Mouse (Mus musculus): ENCODE results near the gene Mad1l1. TPM values are rescaled to one million over a fixed set of nuclear protein-coding genes. Genes with fewer than 3 reads are reported as not detected.

Gene Mad1l1
- polyA plus RNA-seq, 1 experiment from 2014 or later = 57.9 TPM

- Histone ChIP-seq H3K27me3 (ENCODE audit: low read depth, poor library complexity, severe bottlenecking) (no peaks in the 10 kb centered on the region), H3K9me3 (replicated peaks) (no peaks in the 10 kb centered on the region), H3K4me3 (no peak overlapping the region), H3K36me3 (no peaks in the 10 kb centered on the region), H3K27ac (replicated peaks) (peak overlapping the region; percentile 6; the same call in 1 of the 2 replicates), H3K4me1 (peaks cover 46% of the 10 kb centered on the region)
- no peak for DNase-seq (ENCODE audit: low spot score)
- WGBS = 88% methylated on average over 14 of the region's 14 CpGs
Measured at GRCm38 (mm10) chr5:140174814-140175490, 146.4 kb downstream of the Mad1l1 start.

- 21% methylated on average over 3 of the region's 3 CpGs for whole genome bisulfite sequencing
- Histone ChIP-seq H3K36me3 (no peaks in the 10 kb centered on the region), H3K27me3 (ENCODE audit: low read depth, poor library complexity, severe bottlenecking) (no peaks in the 10 kb centered on the region), H3K9me3 (replicated peaks) (no peaks in the 10 kb centered on the region), H3K4me1 (peaks cover 46% of the 10 kb centered on the region), H3K27ac (replicated peaks) (peak overlapping the region; percentile 6; the same call in 1 of the 2 replicates), H3K4me3 (no peak overlapping the region)
- DNase-seq (ENCODE audit: low spot score) = no peak
Measured at GRCm38 (mm10) chr5:140174066-140174465, 147.3 kb downstream of the Mad1l1 start.

DNA sequence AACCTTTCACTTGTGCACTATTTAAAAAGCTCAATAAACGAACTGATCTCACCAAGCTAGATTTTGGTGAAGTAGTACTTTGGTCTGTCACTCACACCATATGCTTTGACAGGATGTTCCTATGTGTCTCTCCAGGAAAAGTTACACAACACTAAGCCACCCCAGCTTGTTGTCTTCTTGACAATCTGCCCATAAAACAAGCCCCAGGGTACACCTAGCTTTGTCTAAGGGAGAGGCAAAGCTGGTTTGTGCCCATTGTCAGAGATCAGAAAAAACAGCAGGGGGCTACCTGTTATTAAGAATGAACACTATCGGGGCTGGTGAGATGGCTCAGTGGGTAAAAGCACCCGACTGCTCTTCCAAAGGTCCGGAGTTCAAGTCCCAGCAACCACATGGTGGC is 148.2 kb downstream of the Mad1l1 start:
- no peak for DNase-seq (ENCODE audit: low spot score)

DNA sequence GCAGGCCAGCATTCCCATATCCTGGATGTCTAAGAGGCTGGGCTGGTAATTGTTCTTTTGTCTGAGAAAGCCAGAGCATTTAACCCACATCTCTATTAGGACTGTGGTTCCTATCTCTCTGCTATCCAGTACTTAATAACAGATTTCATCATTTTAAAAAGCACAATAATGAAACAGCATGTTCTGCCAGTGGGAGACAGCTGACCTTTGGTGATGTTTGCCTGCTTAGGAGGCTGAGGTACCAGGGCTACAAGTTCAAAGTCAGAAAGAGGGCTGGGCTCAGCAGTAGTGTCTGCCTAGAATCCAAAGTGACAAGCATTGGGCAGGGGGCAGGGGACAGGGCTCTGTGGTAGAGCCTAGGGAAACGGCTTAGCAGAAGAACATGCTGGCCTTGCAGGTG is 149.6 kb downstream of the Mad1l1 start:
- DNase-seq (ENCODE audit: low spot score) = no peak
- no peak overlapping the region for H3K4me3 ChIP-seq
- no peaks in the 10 kb centered on the region for H3K9me3 ChIP-seq (replicated peaks)
- WGBS = 76% methylated on average over 1 of the region's 1 CpGs
- no peaks in the 10 kb centered on the region for H3K36me3 ChIP-seq
- H3K4me1 ChIP-seq = peaks cover 39% of the 10 kb centered on the region
- no peaks in the 10 kb centered on the region for H3K27me3 ChIP-seq (ENCODE audit: low read depth, poor library complexity, severe bottlenecking)
- H3K27ac ChIP-seq (replicated peaks) = no peak overlapping the region

More for the DNA sequence above, 148.2 kb downstream of the Mad1l1 start:
- 85% methylated on average over 4 of the region's 4 CpGs for WGBS
- Histone ChIP-seq H3K4me1 (peaks cover 41% of the 10 kb centered on the region), H3K4me3 (no peak overlapping the region), H3K27me3 (ENCODE audit: low read depth, poor library complexity, severe bottlenecking) (no peaks in the 10 kb centered on the region), H3K36me3 (no peaks in the 10 kb centered on the region), H3K9me3 (replicated peaks) (no peaks in the 10 kb centered on the region), H3K27ac (replicated peaks) (no peak overlapping the region)

GRCm38 (mm10) chr5:140167531-140167930 is 153.8 kb downstream of the Mad1l1 start:
- WGBS = 86% methylated on average over 6 of the region's 6 CpGs
- DNase-seq (ENCODE audit: low spot score) = no peak
- H3K27me3 ChIP-seq (ENCODE audit: low read depth, poor library complexity, severe bottlenecking) = no peaks in the 10 kb centered on the region

DNA sequence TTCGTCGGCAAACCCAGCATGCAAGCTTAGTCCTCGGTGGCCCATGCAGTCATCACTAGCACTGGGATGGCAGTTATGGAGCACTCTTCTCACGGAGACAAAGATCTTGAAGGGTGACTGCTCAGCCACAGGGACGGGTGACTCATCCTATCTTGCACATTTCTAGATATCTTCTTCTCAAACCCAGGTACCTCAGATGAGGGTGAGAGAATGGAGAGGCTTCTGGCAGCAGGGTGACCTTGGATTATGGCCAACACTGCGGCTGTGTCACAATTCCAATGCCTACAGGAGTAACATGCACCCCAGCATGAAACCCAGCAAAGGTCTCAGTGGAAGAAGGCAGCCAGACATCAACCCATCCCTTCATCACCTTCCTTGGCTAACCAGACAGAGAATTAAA is 154.3 kb downstream of the Mad1l1 start:
- no peak overlapping the region for H3K27ac ChIP-seq (replicated peaks)
- no peak for DNase-seq (ENCODE audit: low spot score)
- no peaks in the 10 kb centered on the region for H3K36me3 ChIP-seq
- H3K27me3 ChIP-seq (ENCODE audit: low read depth, poor library complexity, severe bottlenecking) = no peaks in the 10 kb centered on the region
- WGBS = 92% methylated on average over 6 of the region's 6 CpGs
- H3K4me1 ChIP-seq = peaks cover 5% of the 10 kb centered on the region
- H3K4me3 ChIP-seq = no peak overlapping the region
- no peaks in the 10 kb centered on the region for H3K9me3 ChIP-seq (replicated peaks)

More at GRCm38 (mm10) chr5:140167531-140167930, 153.8 kb downstream of the Mad1l1 start:
- H3K4me1 ChIP-seq = peaks cover 9% of the 10 kb centered on the region
- H3K4me3 ChIP-seq = no peak overlapping the region
- no peaks in the 10 kb centered on the region for H3K36me3 ChIP-seq
- no peak overlapping the region for H3K27ac ChIP-seq (replicated peaks)
- H3K9me3 ChIP-seq (replicated peaks) = no peaks in the 10 kb centered on the region

DNA sequence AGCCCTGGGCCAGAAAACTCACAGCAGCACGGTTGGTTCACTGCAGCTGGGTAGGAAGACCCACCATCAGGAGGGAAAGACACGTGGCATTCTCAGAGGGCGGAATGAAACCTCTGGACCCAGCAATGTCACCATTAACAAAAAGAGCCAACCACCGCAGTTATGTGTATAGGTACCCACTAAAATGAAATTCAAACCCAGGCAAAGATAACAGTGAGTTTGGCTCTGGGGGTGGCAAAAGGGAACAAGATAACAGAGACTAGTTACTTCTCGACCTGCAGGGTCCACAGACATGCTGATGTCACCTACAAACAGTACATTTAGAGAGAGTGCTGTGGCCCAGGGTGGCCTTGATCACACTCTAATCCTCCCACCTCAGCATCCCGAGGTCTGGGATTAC is 157.4 kb downstream of the Mad1l1 start:
- Histone ChIP-seq H3K27me3 (ENCODE audit: low read depth, poor library complexity, severe bottlenecking) (no peaks in the 10 kb centered on the region), H3K4me1 (no peaks in the 10 kb centered on the region), H3K9me3 (replicated peaks) (no peaks in the 10 kb centered on the region), H3K27ac (replicated peaks) (no peak overlapping the region), H3K4me3 (no peak overlapping the region), H3K36me3 (no peaks in the 10 kb centered on the region)
- no peak for DNase-seq (ENCODE audit: low spot score)
- WGBS = 81% methylated on average over 6 of the region's 6 CpGs

- no peaks in the 10 kb centered on the region for H3K27me3 ChIP-seq (ENCODE audit: low read depth, poor library complexity, severe bottlenecking)
- H3K9me3 ChIP-seq (replicated peaks) = no peaks in the 10 kb centered on the region
- WGBS = 68% methylated on average over 6 of the region's 6 CpGs
- no peaks in the 10 kb centered on the region for H3K4me1 ChIP-seq
- H3K36me3 ChIP-seq = no peaks in the 10 kb centered on the region
- H3K4me3 ChIP-seq = no peak overlapping the region
- no peak for DNase-seq (ENCODE audit: low spot score)
- no peak overlapping the region for H3K27ac ChIP-seq (replicated peaks)
Measured at GRCm38 (mm10) chr5:140162071-140162845, 159.1 kb downstream of the Mad1l1 start.

GRCm38 (mm10) chr5:140159007-140159406 is 162.3 kb downstream of the Mad1l1 start:
- no peaks in the 10 kb centered on the region for H3K27me3 ChIP-seq (ENCODE audit: low read depth, poor library complexity, severe bottlenecking)
- WGBS = 89% methylated on average over 4 of the region's 4 CpGs
- H3K9me3 ChIP-seq (replicated peaks) = no peaks in the 10 kb centered on the region
- H3K4me3 ChIP-seq = no peak overlapping the region
- no peaks in the 10 kb centered on the region for H3K4me1 ChIP-seq
- H3K36me3 ChIP-seq = no peaks in the 10 kb centered on the region
- no peak for DNase-seq (ENCODE audit: low spot score)
- no peak overlapping the region for H3K27ac ChIP-seq (replicated peaks)

DNA sequence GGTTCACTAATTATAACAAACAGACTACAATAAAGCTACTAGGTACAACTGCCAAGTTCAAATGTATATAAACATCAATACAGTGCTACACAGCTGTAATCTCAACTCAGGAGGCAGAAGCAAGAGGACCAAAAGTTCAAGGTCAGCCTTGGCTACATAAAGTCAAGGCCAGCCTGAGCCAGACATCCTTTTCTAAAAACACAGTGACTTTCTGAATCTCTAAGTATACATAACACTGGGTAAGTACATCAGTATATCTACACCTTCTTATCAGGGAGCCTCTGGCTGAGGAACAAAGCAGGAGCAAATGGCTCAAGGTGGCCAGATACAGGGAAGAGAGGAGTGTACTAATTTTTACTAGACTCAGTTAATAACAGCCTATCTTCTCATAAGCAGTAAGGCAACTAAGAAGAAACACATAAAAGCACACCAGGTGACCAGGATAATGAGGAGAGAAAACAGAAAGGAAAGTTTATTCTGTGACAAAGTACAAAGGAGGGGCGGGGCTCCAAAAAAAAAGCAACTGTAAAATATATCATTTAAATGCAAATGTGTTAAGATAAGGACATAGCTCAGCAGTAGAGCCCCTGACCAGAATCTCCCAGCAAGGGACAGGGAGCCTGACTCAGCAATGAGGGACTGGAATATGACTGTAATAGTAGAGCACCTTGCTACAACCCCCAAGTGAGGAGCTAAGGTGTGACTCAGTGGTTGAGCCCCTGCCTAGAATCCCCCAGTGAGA is 163.3 kb downstream of the Mad1l1 start:
- DNase-seq (ENCODE audit: low spot score) = no peak
- 83% methylated on average over 1 of the region's 1 CpGs for WGBS
- Histone ChIP-seq H3K4me1 (no peaks in the 10 kb centered on the region), H3K27me3 (ENCODE audit: low read depth, poor library complexity, severe bottlenecking) (no peaks in the 10 kb centered on the region), H3K9me3 (replicated peaks) (no peaks in the 10 kb centered on the region), H3K36me3 (no peaks in the 10 kb centered on the region), H3K4me3 (no peak overlapping the region), H3K27ac (replicated peaks) (no peak overlapping the region)

- no peaks in the 10 kb centered on the region for H3K27me3 ChIP-seq (ENCODE audit: low read depth, poor library complexity, severe bottlenecking)
- no peak overlapping the region for H3K4me3 ChIP-seq
- WGBS = 85% methylated on average over 3 of the region's 3 CpGs
- no peak overlapping the region for H3K27ac ChIP-seq (replicated peaks)
- H3K4me1 ChIP-seq = peaks cover 9% of the 10 kb centered on the region
- no peaks in the 10 kb centered on the region for H3K9me3 ChIP-seq (replicated peaks)
- no peaks in the 10 kb centered on the region for H3K36me3 ChIP-seq
- no peak for DNase-seq (ENCODE audit: low spot score)
Measured at GRCm38 (mm10) chr5:140154166-140154565, 167.2 kb downstream of the Mad1l1 start.

DNA sequence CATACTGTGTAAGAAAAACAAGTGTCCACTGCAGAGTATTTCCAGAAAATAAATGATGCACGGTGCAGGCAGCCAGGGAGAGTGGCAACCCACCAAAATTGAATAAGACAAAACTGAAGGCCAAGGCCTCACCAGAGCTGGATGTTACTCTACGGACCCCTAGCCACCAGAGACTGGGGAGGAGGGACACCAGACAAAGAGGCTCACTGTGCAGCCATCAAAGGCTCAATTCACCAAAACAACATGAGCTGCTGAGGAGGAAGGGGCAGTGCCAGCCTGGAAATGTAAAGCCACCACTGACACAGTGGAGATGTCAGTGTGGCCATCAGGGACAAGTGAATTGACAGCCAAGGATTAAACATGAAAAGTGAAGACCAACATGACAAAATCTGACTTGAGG is 169.5 kb downstream of the Mad1l1 start:
- WGBS = 48% methylated on average over 2 of the region's 2 CpGs
- no peak overlapping the region for H3K27ac ChIP-seq (replicated peaks)
- H3K4me1 ChIP-seq = peaks cover 9% of the 10 kb centered on the region
- H3K36me3 ChIP-seq = no peaks in the 10 kb centered on the region
- no peaks in the 10 kb centered on the region for H3K27me3 ChIP-seq (ENCODE audit: low read depth, poor library complexity, severe bottlenecking)
- DNase-seq (ENCODE audit: low spot score) = no peak
- no peak overlapping the region for H3K4me3 ChIP-seq
- no peaks in the 10 kb centered on the region for H3K9me3 ChIP-seq (replicated peaks)

DNA sequence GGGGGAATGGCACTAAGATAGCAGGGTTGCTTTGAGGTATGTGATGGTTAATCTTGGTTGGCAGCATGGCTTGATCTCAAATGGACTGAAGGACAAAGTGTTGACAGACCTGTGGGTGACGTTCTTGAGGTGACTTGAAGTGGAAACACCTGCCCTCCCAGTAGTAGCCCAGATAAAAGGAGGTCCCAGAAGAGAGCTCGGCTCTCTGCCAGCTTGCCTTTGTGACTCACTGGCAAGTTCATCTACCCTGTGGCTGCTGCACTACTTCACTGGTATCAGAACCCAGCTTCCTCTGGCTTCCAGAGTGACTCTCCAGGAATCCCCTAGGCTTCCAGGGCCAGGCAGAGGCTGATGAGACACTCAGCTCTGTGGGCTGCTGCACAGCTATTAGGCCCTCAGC is 170.2 kb downstream of the Mad1l1 start:
- WGBS = 81% methylated on average over 2 of the region's 2 CpGs
- no peaks in the 10 kb centered on the region for H3K27me3 ChIP-seq (ENCODE audit: low read depth, poor library complexity, severe bottlenecking)
- no peak overlapping the region for H3K27ac ChIP-seq (replicated peaks)
- no peak for DNase-seq (ENCODE audit: low spot score)
- peaks cover 9% of the 10 kb centered on the region for H3K4me1 ChIP-seq
- no peaks in the 10 kb centered on the region for H3K36me3 ChIP-seq
- H3K4me3 ChIP-seq = no peak overlapping the region
- H3K9me3 ChIP-seq (replicated peaks) = no peaks in the 10 kb centered on the region
